9 mouse cellular contexts compared by ENCODE assay signal in genomic region chr12:53042739-53043138, GRCm38 (mm10).
A peak's percentile ranks its signal among the peaks of the same experiment; 100 is the strongest.
DNase-seq lines count a peak whose midpoint lies in the region; ATAC-seq and TF ChIP-seq lines count a peak whose summit lies in the region.
"Had no signal": no experiment of that assay in that cellular context is flagged by ENCODE, and none has a peak within 500 bp of the region (broad histone marks: within the 10 kb centered on the region; RNA-seq: fewer than 3 reads in every experiment).

No protein-coding gene starts in this region.

- no peak for TF ChIP-seq POLR2A in heart, adult 2 months (IDR thresholded peaks at IDR 0.05; ENCODE audit: insufficient read depth, low read depth, low read length)

- H3K9ac ChIP-seq in heart, adult 2 months (ENCODE audit: low read depth, low read length), result no peak overlapping the region
- H3K9ac ChIP-seq in heart, embryonic 11.5 days (ENCODE audit: low read depth, low read length), result no peak overlapping the region
- H3K9ac ChIP-seq in midbrain, embryonic 11.5 days (ENCODE audit: low read length), result no peak overlapping the region
- H3K9ac ChIP-seq in midbrain, embryonic 15.5 days, result no peak overlapping the region
- H3K9ac ChIP-seq in forebrain, embryonic 15.5 days (replicated peaks), result no peak overlapping the region
- H3K9ac ChIP-seq in neural tube, embryonic 11.5 days (ENCODE audit: low read length), result no peak overlapping the region
- H3K9ac ChIP-seq: neural tube, embryonic 13.5 days had no signal

- H3K27me3 ChIP-seq in heart, adult 2 months (ENCODE audit: control insufficient read depth, insufficient read depth, low read length), result no peaks in the 10 kb centered on the region
- H3K27me3 ChIP-seq in heart, embryonic 11.5 days (ENCODE audit: control insufficient read depth, insufficient read depth, low read length), result no peaks in the 10 kb centered on the region
- no peaks in the 10 kb centered on the region for H3K27me3 ChIP-seq in midbrain, embryonic 11.5 days (ENCODE audit: control insufficient read depth, insufficient read depth, low read length)
- H3K27me3 ChIP-seq in midbrain, embryonic 15.5 days (replicated peaks), result no peaks in the 10 kb centered on the region
- H3K27me3 ChIP-seq in Patski, result peaks cover 7% of the 10 kb centered on the region
- H3K27me3 ChIP-seq in forebrain, embryonic 15.5 days, result no peaks in the 10 kb centered on the region
- H3K27me3 ChIP-seq in neural tube, embryonic 11.5 days (ENCODE audit: control insufficient read depth, insufficient read depth, low read length), result no peaks in the 10 kb centered on the region
- H3K27me3 ChIP-seq: neural tube, embryonic 13.5 days had no signal

- H3K9me3 ChIP-seq in heart, embryonic 11.5 days (replicated peaks; ENCODE audit: control insufficient read depth, low read length), result no peaks in the 10 kb centered on the region
- H3K9me3 ChIP-seq in midbrain, embryonic 11.5 days (ENCODE audit: control insufficient read depth, low read length), result no peaks in the 10 kb centered on the region
- H3K9me3 ChIP-seq in midbrain, embryonic 15.5 days, result no peaks in the 10 kb centered on the region
- H3K9me3 ChIP-seq in forebrain, embryonic 15.5 days, result no peaks in the 10 kb centered on the region
- no peaks in the 10 kb centered on the region for H3K9me3 ChIP-seq in neural tube, embryonic 11.5 days (ENCODE audit: control insufficient read depth, low read length)
- H3K9me3 ChIP-seq: neural tube, embryonic 13.5 days had no signal

- no peak for ATAC-seq in heart, embryonic 11.5 days (replicated peaks; ENCODE audit: insufficient number of reproducible peaks, low FRiP score, low TSS enrichment)
- peak; percentile 58 for ATAC-seq in midbrain, embryonic 11.5 days (ENCODE audit: low FRiP score)
- ATAC-seq in midbrain, embryonic 15.5 days (replicated peaks), result no peak
- no peak for ATAC-seq in Patski
- 0 out of 2 replicates have a peak, but pooled peaks have one; percentile 16 for ATAC-seq in forebrain, embryonic 15.5 days (replicated peaks)
- ATAC-seq in neural tube, embryonic 11.5 days (ENCODE audit: insufficient read depth, low FRiP score, low TSS enrichment), result no peak

- CTCF ChIA-PET in Patski (lab: Charles Lee), result interaction anchor here (0.8 to 1.6 kb wide), 4 partner anchors 13 to 1010 kb away, joined by 3 read pairs; no protein-coding TSS in a partner anchor

- H3K4me3 ChIP-seq in heart, adult 2 months, result no peak overlapping the region
- no peak overlapping the region for H3K4me3 ChIP-seq in heart, embryonic 11.5 days (ENCODE audit: low read depth, low read length)
- no peak overlapping the region for H3K4me3 ChIP-seq in midbrain, embryonic 11.5 days (ENCODE audit: low read depth, low read length)
- no peak overlapping the region for H3K4me3 ChIP-seq in midbrain, embryonic 15.5 days
- no peak overlapping the region for H3K4me3 ChIP-seq in forebrain, embryonic 15.5 days
- no peak overlapping the region for H3K4me3 ChIP-seq in neural tube, embryonic 11.5 days (ENCODE audit: low read depth, low read length)
- H3K4me3 ChIP-seq: neural tube, embryonic 13.5 days had no signal

- intact Hi-C loops in heart, adult 2 months (cut with DNase I), result no loop called here

- H3K4me2 ChIP-seq in heart, embryonic 11.5 days, result no peak overlapping the region
- no peak overlapping the region for H3K4me2 ChIP-seq in midbrain, embryonic 11.5 days
- H3K4me2 ChIP-seq in midbrain, embryonic 15.5 days, result no peak overlapping the region
- H3K4me2 ChIP-seq in forebrain, embryonic 15.5 days (replicated peaks), result no peak overlapping the region
- no peak overlapping the region for H3K4me2 ChIP-seq in neural tube, embryonic 11.5 days (ENCODE audit: low read depth)
- H3K4me2 ChIP-seq: neural tube, embryonic 13.5 days had no signal

- H3K4me1 ChIP-seq in heart, adult 2 months (ENCODE audit: control insufficient read depth, insufficient read depth, low read length), result no peaks in the 10 kb centered on the region
- H3K4me1 ChIP-seq in heart, embryonic 11.5 days (ENCODE audit: control insufficient read depth, insufficient read depth, low read length), result no peaks in the 10 kb centered on the region
- no peaks in the 10 kb centered on the region for H3K4me1 ChIP-seq in midbrain, embryonic 11.5 days (ENCODE audit: control insufficient read depth, insufficient read depth, low read length)
- peaks cover 3% of the 10 kb centered on the region; the same call in 1 of the 2 replicates for H3K4me1 ChIP-seq in midbrain, embryonic 15.5 days
- H3K4me1 ChIP-seq in forebrain, embryonic 15.5 days, result no peaks in the 10 kb centered on the region
- H3K4me1 ChIP-seq in neural tube, embryonic 11.5 days (ENCODE audit: control insufficient read depth, insufficient read depth, low read length), result no peaks in the 10 kb centered on the region
- H3K4me1 ChIP-seq: neural tube, embryonic 13.5 days had no signal

- in situ Hi-C loops in Patski (cut with MboI; ENCODE audit: low pct_unique_long_range_greater_than_20kb), result loop anchor here (10.0 kb wide), 2 partner anchors 128 to 1012 kb away; no protein-coding TSS in a partner anchor

- POLR2A ChIA-PET in Patski (lab: Charles Lee), result no interaction called here

- TF ChIP-seq CTCF in heart, adult 2 months (IDR thresholded peaks at IDR 0.05), result peak; percentile 74
- peak; percentile 80 for TF ChIP-seq CTCF in Patski (IDR thresholded peaks at IDR 0.05)

- H3K79me2 ChIP-seq in heart, adult 2 months (replicated peaks; ENCODE audit: control insufficient read depth, insufficient read depth, low read length), result no peaks in the 10 kb centered on the region

- DNase-seq in heart, adult 2 months, result peak in 1 of 2 experiments; percentile 26
- peak; percentile 96 for DNase-seq in midbrain, embryonic 11.5 days (ENCODE audit: low spot score, missing footprints)
- DNase-seq in Patski (ENCODE audit: low read depth, low spot score), result no peak
- peak; percentile 76 for DNase-seq in neural tube, embryonic 11.5 days (ENCODE audit: low spot score)
- no peak for DNase-seq in left cerebral cortex, adult 11 months (ENCODE audit: low spot score)

- H3K36me3 ChIP-seq in heart, adult 2 months (ENCODE audit: control insufficient read depth, insufficient read depth, low read length), result no peaks in the 10 kb centered on the region
- no peaks in the 10 kb centered on the region for H3K36me3 ChIP-seq in heart, embryonic 11.5 days (ENCODE audit: control insufficient read depth, insufficient read depth, low read length)
- no peaks in the 10 kb centered on the region for H3K36me3 ChIP-seq in midbrain, embryonic 11.5 days (ENCODE audit: control insufficient read depth, insufficient read depth, low read length)
- H3K36me3 ChIP-seq in midbrain, embryonic 15.5 days (replicated peaks), result no peaks in the 10 kb centered on the region
- H3K36me3 ChIP-seq in forebrain, embryonic 15.5 days, result no peaks in the 10 kb centered on the region
- no peaks in the 10 kb centered on the region for H3K36me3 ChIP-seq in neural tube, embryonic 11.5 days (ENCODE audit: control insufficient read depth, insufficient read depth, low read length)
- H3K36me3 ChIP-seq: neural tube, embryonic 13.5 days had no signal

- no peak for TF ChIP-seq EP300 in heart, adult 2 months (IDR thresholded peaks at IDR 0.05; ENCODE audit: insufficient read depth, low read depth, low read length)

- no peak overlapping the region for H3K27ac ChIP-seq in heart, adult 2 months
- no peak overlapping the region for H3K27ac ChIP-seq in heart, embryonic 11.5 days (ENCODE audit: low read depth, low read length)
- H3K27ac ChIP-seq in midbrain, embryonic 11.5 days (ENCODE audit: low read depth, low read length), result no peak overlapping the region
- no peak overlapping the region for H3K27ac ChIP-seq in midbrain, embryonic 15.5 days
- no peak overlapping the region for H3K27ac ChIP-seq in forebrain, embryonic 15.5 days (replicated peaks)
- H3K27ac ChIP-seq in neural tube, embryonic 11.5 days (ENCODE audit: low read depth, low read length), result no peak overlapping the region
- H3K27ac ChIP-seq: neural tube, embryonic 13.5 days had no signal

- 46% methylated on average over 5 of the region's 5 CpGs for WGBS in heart, adult 2 months
- WGBS in heart, embryonic 11.5 days (ENCODE audit: insufficient replicate concordance), result 29% methylated on average over 5 of the region's 5 CpGs
- 19% methylated on average over 5 of the region's 5 CpGs for WGBS in midbrain, embryonic 11.5 days
- WGBS in midbrain, embryonic 15.5 days, result 20% methylated on average over 5 of the region's 5 CpGs
- WGBS in forebrain, embryonic 15.5 days, result 15% methylated on average over 5 of the region's 5 CpGs
- 23% methylated on average over 5 of the region's 5 CpGs for WGBS in neural tube, embryonic 11.5 days

Comparison
In these comparisons a context has a peak if more than half of its experiments do, and no peak if none do; other contexts are left out.
1. ATAC-seq: peak in midbrain, embryonic 11.5 days (single experiment) and forebrain, embryonic 15.5 days (single experiment); none in heart, embryonic 11.5 days (single experiment), midbrain, embryonic 15.5 days (single experiment), Patski (single experiment) and neural tube, embryonic 11.5 days (single experiment).
2. DNase-seq: peak in midbrain, embryonic 11.5 days (single experiment) and neural tube, embryonic 11.5 days (single experiment); none in Patski (single experiment) and left cerebral cortex, adult 11 months (single experiment).